Mouse (Mus musculus) left cerebral cortex, adult 2 months (tissue): Measurements from ENCODE around the gene Tcaf3. TPM values are rescaled to one million over a fixed set of nuclear protein-coding genes. Genes with fewer than 3 reads are reported as not detected.

ENCODE experiments used
- DNase-seq, 2 experiments: peaks; one replicate each; pipeline ENCODE4 v3.0.0; 2021 to 2022; ENCODE audit warnings: low spot score in 2 of 2, mixed read lengths in 1 of 2; ENCODE audit errors: extremely low spot score in 1 of 2
- H3K27ac ChIP-seq: fragments of 200-600 bp; 2 replicates; pipeline ENCODE4 v1.8.1; 2022
- H3K4me3 ChIP-seq: fragments of 200-600 bp; 2 replicates; pipeline ENCODE4 v1.8.1; 2022
- CTCF ChIP-seq: fragments of 200-600 bp; IDR thresholded peaks from 2 replicates; pipeline ENCODE4 v1.8.1; 2022; ENCODE audit warnings: antibody characterized with exemption, mild to moderate bottlenecking, moderate library complexity
- intact Hi-C: fragments of 180-260 bp; cut with DNase I; formaldehyde crosslinking; loops from one replicate; pipeline ENCODE4 v1.15.1; 2025
- total RNA-seq, 2 experiments: library from RNA; stranded (reverse); gene quantifications; 2 replicates each; pipeline ENCODE4 v1.2.3; 2021

Tcaf3 gene
- total RNA-seq, 2 experiments from 2014 or later: not detected

- Histone ChIP-seq H3K4me3 (no peak overlapping the region), H3K27ac (no peak overlapping the region)
- TF ChIP-seq CTCF: no peak
- intact Hi-C loops: no loop called here
- no peak for DNase-seq
Observed at GRCm38 (mm10) chr6:42577433-42577832, 20.1 kb downstream of the Tcaf3 start.

- Histone ChIP-seq H3K4me3 (no peak overlapping the region), H3K27ac (no peak overlapping the region)
- peak in 1 of 2 experiments; percentile 14 for DNase-seq
- intact Hi-C loops: no loop called here
- TF ChIP-seq CTCF: no peak
Observed at GRCm38 (mm10) chr6:42568205-42568604, 29.3 kb downstream of the Tcaf3 start.

- TF ChIP-seq CTCF: no peak
- no peak overlapping the region for H3K27ac ChIP-seq
- no peak overlapping the region for H3K4me3 ChIP-seq
- DNase-seq: no peak
- intact Hi-C loops: no loop called here
Observed at GRCm38 (mm10) chr6:42566076-42566598, 31.4 kb downstream of the Tcaf3 start.

GRCm38 (mm10) chr6:42562280-42562679 lies 35.2 kb downstream of the Tcaf3 start:
- intact Hi-C loops: no loop called here
- TF ChIP-seq CTCF: no peak
- H3K27ac ChIP-seq: no peak overlapping the region
- H3K4me3 ChIP-seq: no peak overlapping the region
- DNase-seq: no peak

- TF ChIP-seq CTCF: no peak
- intact Hi-C loops: no loop called here
- Histone ChIP-seq H3K27ac (no peak overlapping the region), H3K4me3 (no peak overlapping the region)
- DNase-seq: no peak
Observed at GRCm38 (mm10) chr6:42560885-42561284, 36.6 kb downstream of the Tcaf3 start.

GRCm38 (mm10) chr6:42558641-42559040 lies 38.9 kb downstream of the Tcaf3 start:
- no peak overlapping the region for H3K27ac ChIP-seq
- DNase-seq: no peak
- H3K4me3 ChIP-seq: no peak overlapping the region
- TF ChIP-seq CTCF: no peak
- intact Hi-C loops: no loop called here

- TF ChIP-seq CTCF: no peak
- no peak for DNase-seq
- intact Hi-C loops: no loop called here
- Histone ChIP-seq H3K4me3 (no peak within 1 kb of the TSS), H3K27ac (no peak within 1 kb of the TSS)
Observed at GRCm38 (mm10) chr6:42547461-42547860, 50.0 kb downstream of the Tcaf3 start, which contains the start of gene Olfr455. Gene Olfr455 (minus strand): TSS chr6:42547587.

- no peak for DNase-seq
- no peak overlapping the region for H3K27ac ChIP-seq
- intact Hi-C loops: no loop called here
- H3K4me3 ChIP-seq: no peak overlapping the region
- no peak for TF ChIP-seq CTCF
Observed at GRCm38 (mm10) chr6:42546180-42546579, 51.3 kb downstream of the Tcaf3 start.

- intact Hi-C loops: no loop called here
- no peak for TF ChIP-seq CTCF
- no peak for DNase-seq
Observed at GRCm38 (mm10) chr6:42545451-42545885, 52.0 kb downstream of the Tcaf3 start.

GRCm38 (mm10) chr6:42544846-42545245 lies 52.6 kb downstream of the Tcaf3 start:
- intact Hi-C loops: no loop called here
- TF ChIP-seq CTCF: no peak
- Histone ChIP-seq H3K27ac (no peak overlapping the region), H3K4me3 (no peak overlapping the region)
- DNase-seq: no peak

More at GRCm38 (mm10) chr6:42545451-42545885, 52.0 kb downstream of the Tcaf3 start:
- Histone ChIP-seq H3K4me3 (no peak overlapping the region), H3K27ac (no peak overlapping the region)

GRCm38 (mm10) chr6:42542036-42543031 lies 55.2 kb downstream of the Tcaf3 start:
- Histone ChIP-seq H3K27ac (no peak overlapping the region), H3K4me3 (no peak overlapping the region)
- no peak for DNase-seq
- no peak for TF ChIP-seq CTCF
- intact Hi-C loops: no loop called here

GRCm38 (mm10) chr6:42540681-42541080 lies 56.8 kb downstream of the Tcaf3 start:
- intact Hi-C loops: no loop called here
- DNase-seq: no peak
- H3K4me3 ChIP-seq: no peak overlapping the region
- H3K27ac ChIP-seq: no peak overlapping the region
- no peak for TF ChIP-seq CTCF
